Mouse (Mus musculus) thymus, postnatal 0 days (tissue): Measurements from ENCODE around the gene Hid1. TPM values are rescaled to one million over a fixed set of nuclear protein-coding genes. Genes with fewer than 3 reads are reported as not detected.
A peak's percentile ranks its signal among the peaks of the same experiment; 100 is the strongest.
"Not testable (repeated sequence)": the region's sequence is repeated elsewhere in the genome, so short reads cannot be mapped to it uniquely, and the experiment has no call there.

ENCODE experiments used
- DNase-seq: peaks from one replicate; pipeline ENCODE4 v3.0.0-alpha.2; 2015; ENCODE audit warnings: low spot score
- polyA plus RNA-seq: library from polyadenylated mRNA; unstranded; fragments of >200 nt; fragmentation: Nextera tagmentation; extraction: Ambion mirVana; gene quantifications from 2 replicates; pipeline ENCODE4 v1.2.1, GENCODE M21; 2015

Gene Hid1
- polyA plus RNA-seq, result 23.2 and 27.1 TPM in 2 replicates

- peak; percentile 86 for DNase-seq
Measured at GRCm38 (mm10) chr11:115367395-115367944, at the start of gene Hid1. Gene Hid1 (minus strand): TSS chr11:115367756.

GRCm38 (mm10) chr11:115409556-115409955 lies 42.0 kb upstream of the Hid1 start:
- no peak for DNase-seq

GRCm38 (mm10) chr11:115408266-115408920 lies 40.8 kb upstream of the Hid1 start:
- DNase-seq, result peak; percentile 89

- peak; percentile 91 for DNase-seq
Measured at GRCm38 (mm10) chr11:115406858-115407401, 39.4 kb upstream of the Hid1 start.

GRCm38 (mm10) chr11:115405723-115406122 lies 38.2 kb upstream of the Hid1 start:
- no peak for DNase-seq

GRCm38 (mm10) chr11:115403338-115404124 lies 36.0 kb upstream of the Hid1 start, which contains the start of gene Mrpl58:
Gene Mrpl58 (plus strand): TSS chr11:115403752.
- DNase-seq, result peak; percentile 84

GRCm38 (mm10) chr11:115400630-115401391 lies 33.3 kb upstream of the Hid1 start:
- no peak for DNase-seq

- DNase-seq, result no peak
Measured at GRCm38 (mm10) chr11:115400126-115400525, 32.6 kb upstream of the Hid1 start.

GRCm38 (mm10) chr11:115398085-115398484 lies 30.5 kb upstream of the Hid1 start:
- no peak for DNase-seq

GRCm38 (mm10) chr11:115393721-115394325 lies 26.3 kb upstream of the Hid1 start:
- no peak for DNase-seq

GRCm38 (mm10) chr11:115391358-115391757 lies 23.8 kb upstream of the Hid1 start:
- DNase-seq, result no peak

GRCm38 (mm10) chr11:115386859-115387258 lies 19.3 kb upstream of the Hid1 start:
- DNase-seq, result not testable (repeated sequence)

GRCm38 (mm10) chr11:115384587-115384986 lies 17.0 kb upstream of the Hid1 start:
- no peak for DNase-seq

- DNase-seq, result no peak
Measured at GRCm38 (mm10) chr11:115383701-115384474, 16.3 kb upstream of the Hid1 start.

- DNase-seq, result no peak
Measured at GRCm38 (mm10) chr11:115382891-115383290, 15.3 kb upstream of the Hid1 start.

GRCm38 (mm10) chr11:115381743-115382539 lies 14.4 kb upstream of the Hid1 start, which contains the start of gene Cdr2l:
Gene Cdr2l (plus strand): TSS chr11:115381916.
- DNase-seq, result peak; percentile 54

GRCm38 (mm10) chr11:115381276-115381675 lies 13.7 kb upstream of the Hid1 start:
- DNase-seq, result no peak

GRCm38 (mm10) chr11:115377854-115378253 lies 10.3 kb upstream of the Hid1 start:
- DNase-seq, result no peak

- DNase-seq, result no peak
Measured at GRCm38 (mm10) chr11:115377254-115377653, 9.7 kb upstream of the Hid1 start.
